Mouse (Mus musculus) frontal cortex, adult 2 months (tissue): ENCODE data around the gene Defa28. TPM values are rescaled to one million over a fixed set of nuclear protein-coding genes. Genes with fewer than 3 reads are reported as not detected.
"Not testable (repeated sequence)": the region's sequence is repeated elsewhere in the genome, so short reads cannot be mapped to it uniquely, and the experiment has no call there.

Experiments used
- DNase-seq, 2 experiments: peaks; one replicate each; pipeline ENCODE4 v3.0.0; 2022; ENCODE audit warnings: low spot score in 1 of 2; ENCODE audit errors: extremely low spot score in 1 of 2
- polyA plus RNA-seq: library from polyadenylated mRNA; depleted of rRNA; stranded (reverse); fragments of >200 nt; gene quantifications from 2 replicates; pipeline ENCODE4 v1.2.3, GENCODE M21; 2012; rRNA removed

The Defa28 gene
- polyA plus RNA-seq = not detected in 2 replicates

- not testable (repeated sequence) for DNase-seq
These were observed at the start of gene Defa28 for GRCm38 (mm10) chr8:21582706-21583105. Gene Defa28, plus strand, starts transcription at chr8:21583006.

- not testable (repeated sequence) for DNase-seq
These were observed 17.7 kb upstream of the Defa28 start, which contains the start of gene Defa37 for GRCm38 (mm10) chr8:21565086-21565485. Gene Defa37, plus strand, starts transcription at chr8:21565386.

GRCm38 (mm10) chr8:21594408-21594807 is 11.6 kb downstream of the Defa28 start, which contains the start of gene Gm7861:
Gene Gm7861, minus strand, starts transcription at chr8:21594508.
- DNase-seq = not testable (repeated sequence)

GRCm38 (mm10) chr8:21617883-21618282 is 35.1 kb downstream of the Defa28 start, which contains the start of gene Defa26:
Gene Defa26, plus strand, starts transcription at chr8:21618183.
- not testable (repeated sequence) for DNase-seq

Other genes with a start within 250 kb of the Defa28 start
- gene Defa2, start 204.5 kb upstream of the Defa28 start, polyA plus RNA-seq = not detected in 2 replicates
- not detected in 2 replicates for gene Defa33, start 191.2 kb upstream of the Defa28 start, polyA plus RNA-seq
- gene Defa36, start 155.6 kb upstream of the Defa28 start, polyA plus RNA-seq = not detected in 2 replicates
- not detected in 2 replicates for gene Gm7849, start 126.4 kb upstream of the Defa28 start, polyA plus RNA-seq
- 0.40 TPM in 1 of 2 replicates, not detected in the other for gene Defa20, start 73.7 kb upstream of the Defa28 start, polyA plus RNA-seq
- gene Defa32, start 54.0 kb upstream of the Defa28 start, polyA plus RNA-seq = 0.40 TPM in 1 of 2 replicates, not detected in the other
- gene Defa37, start 17.6 kb upstream of the Defa28 start, polyA plus RNA-seq = not detected in 2 replicates
- not detected in 2 replicates for gene Gm7861, start 11.5 kb downstream of the Defa28 start, polyA plus RNA-seq
- gene Defa26, start 35.2 kb downstream of the Defa28 start, polyA plus RNA-seq = not detected in 2 replicates
- not detected in 2 replicates for gene Defa17, start 72.8 kb downstream of the Defa28 start, polyA plus RNA-seq
- gene Defa34, start 82.8 kb downstream of the Defa28 start, polyA plus RNA-seq = not detected in 2 replicates
- gene AY761184, start 120.6 kb downstream of the Defa28 start, polyA plus RNA-seq = not detected in 2 replicates
- not detected in 2 replicates for gene Defa24, start 151.5 kb downstream of the Defa28 start, polyA plus RNA-seq
- gene Defb50, start 240.5 kb downstream of the Defa28 start, polyA plus RNA-seq = not detected in 2 replicates